Mouse (Mus musculus) heart, postnatal 0 days (tissue): ENCODE measurements around the gene Cfap97d1. TPM values are rescaled to one million over a fixed set of nuclear protein-coding genes. Genes with fewer than 3 reads are reported as not detected.
A peak's percentile ranks its signal among the peaks of the same experiment; 100 is the strongest.

ENCODE experiments used
- ATAC-seq: fragments of 200-750 bp; cut with Nextera tagmentation; 2 replicates; pipeline ENCODE4 v1.8.0; 2017; ENCODE audit warnings: low read depth, moderate number of reproducible peaks, moderate library complexity; ENCODE audit not compliant: insufficient read depth
- DNase-seq: peaks from one replicate; pipeline ENCODE4 v3.0.0-alpha.2; 2016; ENCODE audit warnings: low spot score
- H3K27ac ChIP-seq: fragments of 300-500 bp; sonication (generic); 2 replicates; pipeline ENCODE4 v1.5.1; 2014; ENCODE audit warnings: low read depth, mild to moderate bottlenecking
- H3K27me3 ChIP-seq: fragments of 300-500 bp; sonication (generic); 2 replicates; pipeline ENCODE4 v1.6.1; 2014; ENCODE audit warnings: low read length, mixed read lengths; ENCODE audit not compliant: control insufficient read depth, insufficient read depth
- H3K36me3 ChIP-seq: fragments of 300-500 bp; sonication (generic); replicated peaks from 2 replicates; pipeline ENCODE4 v1.6.1; 2014; ENCODE audit warnings: low read length, mixed read lengths; ENCODE audit not compliant: control insufficient read depth, insufficient read depth
- H3K4me1 ChIP-seq: fragments of 300-500 bp; sonication (generic); 2 replicates; pipeline ENCODE4 v1.6.1; 2014; ENCODE audit warnings: antibody characterized with exemption; ENCODE audit not compliant: control insufficient read depth, insufficient read depth
- H3K4me2 ChIP-seq: fragments of 300-500 bp; sonication (generic); 2 replicates; pipeline ENCODE4 v1.6.1; 2014; ENCODE audit warnings: low read depth, mild to moderate bottlenecking, low read length, moderate library complexity
- H3K4me3 ChIP-seq: fragments of 300-500 bp; sonication (generic); 2 replicates; pipeline ENCODE4 v1.5.1; 2014; ENCODE audit warnings: low read depth, low read length
- H3K9ac ChIP-seq: fragments of 300-500 bp; sonication (generic); replicated peaks from 2 replicates; pipeline ENCODE4 v1.6.1; 2014; ENCODE audit warnings: low read depth, low read length, mixed read lengths
- H3K9me3 ChIP-seq: fragments of 300-500 bp; sonication (generic); replicated peaks from 2 replicates; pipeline ENCODE4 v1.6.1; 2016; ENCODE audit warnings: low read length; ENCODE audit not compliant: control insufficient read depth
- CTCF ChIP-seq: IDR thresholded peaks from 2 replicates; pipeline ENCODE4 v1.5.1; 2016; ENCODE audit warnings: antibody characterized with exemption, control low read depth, low read depth
- EP300 ChIP-seq: IDR thresholded peaks from 2 replicates; pipeline ENCODE4 v1.6.1; 2016; ENCODE audit warnings: antibody characterized with exemption, low read depth
- WGBS: fragments of 180-500 bp; shearing (Covaris S2); extraction: QIAGEN DNeasy Blood & Tissue Kit; methylation state at CpG from one replicate; pipeline ENCODE4 v1.1.7; 2014; 5-methylcytosine and 5-hydroxymethylcytosine counted together
- polyA plus RNA-seq: library from polyadenylated mRNA; unstranded; fragments of >200 nt; fragmentation: Nextera tagmentation; extraction: Ambion mirVana; gene quantifications from 2 replicates; pipeline ENCODE4 v1.2.1, GENCODE M21; 2015
- total RNA-seq: library from RNA; depleted of rRNA; stranded (reverse); fragments of >200 nt; gene quantifications from 2 replicates; pipeline ENCODE4 v1.2.3, GENCODE M21; 2014; ENCODE audit warnings: low replicate concordance

Gene Cfap97d1
- total and polyA plus RNA-seq, 2 experiments from 2014 or later, result not detected

- Histone ChIP-seq H3K4me2 (no peak overlapping the region), H3K4me3 (no peak overlapping the region), H3K9ac (no peak overlapping the region), H3K27me3 (no peaks in the 10 kb centered on the region), H3K4me1 (no peaks in the 10 kb centered on the region), H3K9me3 (no peaks in the 10 kb centered on the region), H3K36me3 (no peaks in the 10 kb centered on the region), H3K27ac (0 out of 2 replicates have a peak overlapping the region, but pooled peaks have one; percentile 19)
- 37% methylated on average over 5 of the region's 5 CpGs for WGBS
- DNase-seq (peak; percentile 33), ATAC-seq (peak; percentile 52)
- TF ChIP-seq CTCF, result no peak
- 0 out of 2 replicates have a peak, but pooled peaks have one; percentile 55 for TF ChIP-seq EP300
Observed at GRCm38 (mm10) chr11:101998258-101998657, 14.2 kb downstream of the Cfap97d1 start.

GRCm38 (mm10) chr11:101999466-101999865 is 15.4 kb downstream of the Cfap97d1 start:
- no peaks in the 10 kb centered on the region for H3K9me3 ChIP-seq
- TF ChIP-seq EP300 (no peak), CTCF (no peak)

GRCm38 (mm10) chr11:102004251-102004650 is 20.2 kb downstream of the Cfap97d1 start:
- Histone ChIP-seq H3K4me2 (no peak overlapping the region), H3K9ac (no peak overlapping the region), H3K9me3 (no peaks in the 10 kb centered on the region), H3K27me3 (no peaks in the 10 kb centered on the region), H3K27ac (no peak overlapping the region), H3K4me3 (no peak overlapping the region), H3K4me1 (no peaks in the 10 kb centered on the region), H3K36me3 (no peaks in the 10 kb centered on the region)
- DNase-seq (no peak), ATAC-seq (no peak)
- WGBS, result 87% methylated on average over 8 of the region's 8 CpGs
- TF ChIP-seq EP300 (no peak), CTCF (peak; percentile 22; the same call in 1 of the 2 replicates)

More at GRCm38 (mm10) chr11:101999466-101999865, 15.4 kb downstream of the Cfap97d1 start:
- H3K4me3 ChIP-seq, result no peak overlapping the region
- H3K4me1 ChIP-seq, result no peaks in the 10 kb centered on the region
- no peak overlapping the region for H3K9ac ChIP-seq
- WGBS, result 45% methylated on average over 4 of the region's 4 CpGs
- DNase-seq (no peak), ATAC-seq (no peak)
- H3K27me3 ChIP-seq, result no peaks in the 10 kb centered on the region
- H3K4me2 ChIP-seq, result no peak overlapping the region
- no peak overlapping the region for H3K27ac ChIP-seq
- H3K36me3 ChIP-seq, result no peaks in the 10 kb centered on the region

- Histone ChIP-seq H3K4me1 (no peaks in the 10 kb centered on the region), H3K27ac (no peak overlapping the region), H3K4me3 (no peak overlapping the region), H3K36me3 (no peaks in the 10 kb centered on the region), H3K9ac (no peak overlapping the region), H3K9me3 (no peaks in the 10 kb centered on the region), H3K4me2 (no peak overlapping the region), H3K27me3 (no peaks in the 10 kb centered on the region)
- ATAC-seq, result no peak
- TF ChIP-seq EP300 (no peak), CTCF (no peak)
- 70% methylated on average over 9 of the region's 9 CpGs for WGBS
- DNase-seq, result no peak
Observed at GRCm38 (mm10) chr11:102006271-102006670, 22.2 kb downstream of the Cfap97d1 start.

- Histone ChIP-seq H3K36me3 (no peaks in the 10 kb centered on the region), H3K4me1 (no peaks in the 10 kb centered on the region), H3K9me3 (no peaks in the 10 kb centered on the region), H3K9ac (no peak overlapping the region), H3K4me3 (no peak overlapping the region), H3K4me2 (no peak overlapping the region), H3K27ac (no peak overlapping the region), H3K27me3 (no peaks in the 10 kb centered on the region)
- DNase-seq (no peak), ATAC-seq (no peak)
- 81% methylated on average over 5 of the region's 5 CpGs for WGBS
- no peak for TF ChIP-seq CTCF
- no peak for TF ChIP-seq EP300
Observed at GRCm38 (mm10) chr11:102006688-102007087, 22.6 kb downstream of the Cfap97d1 start.

GRCm38 (mm10) chr11:102008372-102008771 is 24.3 kb downstream of the Cfap97d1 start:
- ATAC-seq (no peak), DNase-seq (no peak)
- TF ChIP-seq EP300 (no peak), CTCF (no peak)
- Histone ChIP-seq H3K27ac (0 out of 2 replicates have a peak overlapping the region, but pooled peaks have one; percentile 32), H3K9me3 (no peaks in the 10 kb centered on the region), H3K4me1 (no peaks in the 10 kb centered on the region), H3K27me3 (no peaks in the 10 kb centered on the region), H3K4me3 (no peak overlapping the region), H3K4me2 (no peak overlapping the region), H3K9ac (no peak overlapping the region), H3K36me3 (0 out of 2 replicates have a peak, but pooled peaks cover 4% of the 10 kb centered on the region)
- WGBS, result 74% methylated on average over 8 of the region's 8 CpGs
